Mouse (Mus musculus) liver, adult 2 months (tissue): Measurements from ENCODE around the gene Ehd2.

Experiments used
- CTCF ChIP-seq: fragments of 200-500 bp; IDR thresholded peaks from 2 replicates; pipeline ENCODE4 v1.5.1; 2011; ENCODE audit warnings: low read depth, low read length, control low read depth
- POLR2A ChIP-seq: fragments of 200-500 bp; IDR thresholded peaks from 2 replicates; pipeline ENCODE4 v1.6.1; 2011; ENCODE audit warnings: low read length, control low read depth; ENCODE audit not compliant: insufficient read depth; ENCODE audit errors: extremely low read depth

GRCm38 (mm10) chr7:15993152-15993551 is 25.8 kb upstream of the Ehd2 start:
- TF ChIP-seq CTCF (no peak), POLR2A (no peak)
